Mouse (Mus musculus) fat pad, adult 2 months (tissue): ENCODE results near the gene Tbl2.

ENCODE experiments used
- DNase-seq: peaks from one replicate; pipeline ENCODE4 v3.0.0-alpha.2; 2011; ENCODE audit warnings: low read depth, low spot score; ENCODE audit errors: extremely low read depth

The Tbl2 gene

DNA sequence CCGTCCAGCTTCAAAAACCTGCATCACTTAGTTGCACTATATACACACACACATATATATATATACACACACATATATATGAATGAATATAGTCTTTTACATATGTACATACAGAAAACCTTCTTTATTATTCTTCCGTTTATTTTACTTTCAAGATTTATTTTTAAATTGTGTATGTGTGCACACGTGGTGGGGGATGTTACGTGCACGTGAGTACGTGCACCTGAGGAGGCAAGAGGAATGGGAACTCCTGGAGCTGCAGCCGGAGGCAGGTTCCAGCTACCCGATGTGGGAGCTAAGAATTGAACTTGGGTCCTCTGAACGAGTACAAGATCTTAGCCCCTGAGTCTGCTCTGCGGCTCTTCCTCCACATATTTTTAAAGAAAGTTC lies 36.8 kb downstream of the Tbl2 start:
- DNase-seq = no peak

GRCm38 (mm10) chr5:135186621-135187348 lies 37.3 kb downstream of the Tbl2 start, which contains the start of gene Baz1b:
Gene Baz1b, plus strand, starts transcription at chr5:135187264.
- peak; percentile 78 for DNase-seq

- no peak for DNase-seq
Observed at GRCm38 (mm10) chr5:135187349-135188213, 38.1 kb downstream of the Tbl2 start.

GRCm38 (mm10) chr5:135188214-135188554 lies 38.7 kb downstream of the Tbl2 start:
- no peak for DNase-seq

DNA sequence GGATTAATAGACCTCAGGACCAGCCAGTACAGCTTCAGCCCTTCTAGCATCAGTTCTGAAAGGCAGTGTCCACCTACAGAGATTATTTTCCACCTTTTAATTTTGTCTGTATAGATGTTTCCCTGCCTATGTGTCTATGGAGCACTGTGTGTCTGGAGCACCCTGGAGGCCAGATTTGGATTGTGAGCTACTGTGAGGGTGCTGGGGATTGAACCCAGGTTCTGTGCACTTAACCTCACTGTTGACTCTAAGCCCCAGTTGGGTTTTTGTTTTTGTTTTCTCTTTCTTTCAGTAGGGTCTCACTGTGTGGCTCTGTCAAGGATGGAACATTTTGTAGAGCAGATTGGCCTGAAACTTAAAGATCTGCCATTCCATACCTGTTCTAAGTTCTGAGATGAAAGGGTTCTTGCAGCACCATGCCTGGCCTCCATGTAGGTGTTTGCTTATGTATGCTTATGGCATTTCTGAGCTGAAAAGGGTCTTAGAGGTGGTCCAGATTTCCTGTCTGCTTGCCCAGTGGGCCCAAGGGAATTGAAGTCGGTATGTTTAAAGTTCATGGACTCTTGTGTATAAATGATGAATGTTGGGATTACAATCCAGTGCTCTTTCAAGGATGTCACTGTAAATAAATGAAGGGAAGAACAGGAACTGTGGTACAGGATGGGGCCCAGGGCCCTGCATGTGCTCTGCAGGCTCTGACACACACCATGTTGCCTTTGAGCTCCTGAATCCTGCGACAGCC lies 40.0 kb downstream of the Tbl2 start:
- DNase-seq = no peak

DNA sequence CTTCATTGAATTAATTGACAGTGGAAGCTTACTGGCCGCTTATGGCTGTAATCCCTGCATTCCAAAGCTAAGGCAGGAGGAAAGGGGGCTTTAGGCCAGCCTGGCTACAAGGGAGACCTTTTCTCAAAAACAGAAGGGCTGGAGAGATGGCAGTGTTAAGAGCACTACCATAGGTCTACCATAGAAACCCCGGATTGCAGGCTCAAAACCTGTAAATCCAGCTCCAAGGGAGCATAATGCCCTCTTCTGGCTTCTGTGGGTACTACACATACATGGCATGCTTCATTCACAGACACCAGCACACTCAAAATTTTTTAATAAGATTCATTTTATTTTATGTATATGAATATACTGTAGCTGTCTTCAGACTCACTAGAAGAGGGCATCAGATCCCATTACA lies 42.2 kb downstream of the Tbl2 start:
- DNase-seq = no peak

- no peak for DNase-seq
Observed at GRCm38 (mm10) chr5:135192431-135192830, 43.0 kb downstream of the Tbl2 start.

GRCm38 (mm10) chr5:135196367-135196766 lies 46.9 kb downstream of the Tbl2 start:
- DNase-seq = no peak

GRCm38 (mm10) chr5:135202763-135203162 lies 53.3 kb downstream of the Tbl2 start:
- no peak for DNase-seq

GRCm38 (mm10) chr5:135208197-135208596 lies 58.7 kb downstream of the Tbl2 start:
- no peak for DNase-seq
